Mouse (Mus musculus) heart, postnatal 25 days (tissue): ENCODE results near the gene Vamp5. TPM values are rescaled to one million over a fixed set of nuclear protein-coding genes. Genes with fewer than 3 reads are reported as not detected.

ENCODE experiments used
- DNase-seq: peaks from one replicate; pipeline ENCODE4 v3.0.0; 2022; ENCODE audit warnings: low spot score
- intact Hi-C: fragments of 180-260 bp; cut with DNase I; formaldehyde crosslinking; loops from one replicate; pipeline ENCODE4 v1.15.1; 2025
- total RNA-seq, 2 experiments: library from RNA; stranded (reverse); gene quantifications; 2 replicates each; pipeline ENCODE4 v1.2.3; 2021

The Vamp5 gene
- 10 to 100 TPM; 56.3 to 59.6 TPM for total RNA-seq

DNA sequence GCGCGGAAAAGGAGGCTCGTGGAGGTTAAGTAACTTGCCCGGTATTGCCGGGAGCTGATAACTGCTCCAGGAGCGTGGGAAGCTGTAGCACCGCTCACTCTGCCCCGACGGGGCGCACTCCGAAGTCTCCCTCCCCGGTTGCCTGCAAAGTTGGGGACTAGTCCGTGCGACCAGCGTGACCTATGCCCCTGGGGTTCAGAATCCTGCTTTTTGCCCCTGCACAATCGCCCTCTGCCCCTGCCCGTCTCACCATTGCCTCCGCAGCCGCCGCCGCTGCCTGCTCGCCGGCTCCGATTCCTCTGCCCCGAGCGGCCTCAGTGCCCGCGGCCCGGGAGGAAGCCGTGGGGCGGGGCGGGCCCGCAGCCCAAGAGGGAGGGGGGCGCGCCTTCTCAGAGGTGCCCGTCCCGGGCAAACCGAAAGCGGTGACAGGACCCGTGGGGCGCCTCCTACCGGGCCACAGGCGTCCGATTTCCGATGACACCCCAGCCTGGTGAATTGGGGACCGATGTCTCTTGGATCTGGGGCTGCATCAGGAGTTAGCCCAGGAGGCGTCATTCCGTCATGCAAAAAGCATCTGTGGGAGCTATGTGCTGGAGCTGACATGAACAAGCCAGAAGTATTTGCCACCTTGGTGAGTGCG lies at the start of gene Vamp5:
Gene Vamp5, minus strand, starts transcription at position 338 of the 640 bp plus-strand sequence.
- DNase-seq, result peak; percentile 80
- intact Hi-C loops, result loop anchor here (5.0 kb wide), 1 partner anchor 98 kb away; no protein-coding TSS in a partner anchor

DNA sequence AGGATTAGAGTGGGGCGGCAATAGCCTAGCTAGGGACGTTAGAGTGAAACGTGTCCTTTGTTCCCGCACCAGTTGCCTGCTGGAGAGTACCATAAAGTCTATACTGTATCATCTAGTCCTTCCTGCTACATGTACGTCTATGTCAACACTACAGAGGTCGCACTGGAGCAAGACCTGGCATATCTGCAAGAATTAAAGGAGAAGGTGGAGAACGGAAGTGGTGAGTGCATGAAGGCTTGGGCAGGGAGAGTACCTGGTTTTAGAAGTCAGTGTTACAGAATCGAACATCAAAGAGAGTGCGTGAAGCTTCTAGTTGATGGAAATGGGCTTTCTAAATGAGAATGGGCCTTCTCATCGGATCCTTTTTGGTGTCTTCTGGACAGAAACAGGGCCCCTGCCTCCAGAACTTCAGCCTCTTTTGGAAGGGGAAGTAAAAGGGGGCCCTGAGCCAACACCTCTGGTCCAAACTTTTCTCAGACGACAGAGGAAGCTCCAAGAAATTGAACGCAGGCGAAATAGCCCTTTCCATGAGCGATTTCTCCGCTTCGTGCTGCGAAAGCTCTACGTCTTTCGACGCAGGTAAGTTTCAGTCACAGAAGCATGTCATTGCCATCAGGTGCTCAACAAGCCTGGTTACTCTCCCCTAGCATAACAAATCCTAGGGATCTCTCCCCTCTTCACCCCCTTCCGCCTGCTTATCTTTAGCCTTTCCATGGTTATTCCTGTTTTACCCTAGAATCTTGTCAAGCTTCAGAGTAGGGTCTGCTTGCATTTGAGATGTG lies 49.0 kb upstream of the Vamp5 start:
- intact Hi-C loops, result loop anchor here (1.0 to 2.0 kb wide), 2 partner anchors 8 to 138 kb away; no protein-coding TSS in a partner anchor
- DNase-seq, result no peak

DNA sequence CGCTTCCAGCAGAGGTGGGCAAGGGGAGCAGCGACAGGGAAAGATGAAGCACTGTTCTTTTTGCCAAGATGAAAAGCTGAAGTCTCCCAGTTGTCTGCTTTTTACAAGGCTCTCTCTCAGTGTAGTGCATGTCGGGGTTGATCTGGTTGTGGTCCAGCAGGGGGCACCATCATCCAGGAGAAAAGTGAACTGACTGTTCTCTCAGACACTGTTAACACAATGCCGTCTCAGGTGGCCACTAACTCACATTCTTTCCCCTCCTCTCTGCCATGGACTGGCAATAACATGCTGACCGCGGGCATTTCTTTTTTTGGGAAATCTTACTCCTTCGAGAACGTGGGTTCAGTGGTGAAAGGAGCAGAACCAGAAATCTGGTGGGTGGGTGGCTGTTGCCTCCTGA lies 47.8 kb upstream of the Vamp5 start:
- intact Hi-C loops, result loop anchor here (1.0 to 2.0 kb wide), 2 partner anchors 106 to 139 kb away; no protein-coding TSS in a partner anchor

DNA sequence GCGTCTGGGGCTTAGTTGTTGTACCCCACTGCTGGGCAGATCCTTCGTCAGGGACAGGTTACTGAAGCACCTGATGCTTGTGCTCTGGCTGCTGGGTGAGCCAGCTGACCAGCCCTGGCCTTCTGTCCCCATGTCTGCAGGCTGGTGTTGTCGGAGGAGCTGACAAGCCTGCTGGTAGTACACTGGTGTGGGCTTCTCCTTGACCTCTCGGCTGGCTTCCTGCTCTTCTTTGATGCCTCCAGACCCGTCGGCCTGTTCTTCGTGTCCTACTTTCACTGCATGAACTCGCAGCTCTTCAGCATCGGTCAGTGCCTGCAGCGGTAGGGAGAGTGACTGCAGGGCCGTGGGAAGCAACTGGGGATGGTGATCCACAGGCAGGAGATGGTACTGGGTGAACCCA lies 45.4 kb upstream of the Vamp5 start:
- intact Hi-C loops, result no loop called here
- no peak for DNase-seq

More for the DNA sequence above, 47.8 kb upstream of the Vamp5 start:
- DNase-seq, result peak; percentile 20

DNA sequence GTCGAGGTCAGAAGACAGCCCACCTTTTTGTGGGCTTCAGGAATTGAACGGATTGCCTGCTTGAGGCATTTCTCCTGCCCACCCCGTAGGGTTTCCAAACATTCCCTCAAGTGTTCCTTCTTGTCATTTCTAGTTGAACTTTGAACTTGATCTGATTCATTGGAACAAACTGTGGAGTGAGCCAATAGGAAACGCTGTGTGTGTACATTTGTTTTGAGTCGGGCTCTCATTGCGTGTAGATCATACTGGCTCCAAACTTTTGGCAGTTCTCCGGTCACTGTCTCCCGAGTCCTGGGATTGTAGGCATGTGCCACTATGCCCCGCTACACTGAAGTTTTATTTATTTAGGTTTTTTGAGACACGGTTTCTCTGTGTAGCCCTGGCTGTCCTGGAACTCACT lies 40.6 kb upstream of the Vamp5 start:
- no peak for DNase-seq
- intact Hi-C loops, result no loop called here

DNA sequence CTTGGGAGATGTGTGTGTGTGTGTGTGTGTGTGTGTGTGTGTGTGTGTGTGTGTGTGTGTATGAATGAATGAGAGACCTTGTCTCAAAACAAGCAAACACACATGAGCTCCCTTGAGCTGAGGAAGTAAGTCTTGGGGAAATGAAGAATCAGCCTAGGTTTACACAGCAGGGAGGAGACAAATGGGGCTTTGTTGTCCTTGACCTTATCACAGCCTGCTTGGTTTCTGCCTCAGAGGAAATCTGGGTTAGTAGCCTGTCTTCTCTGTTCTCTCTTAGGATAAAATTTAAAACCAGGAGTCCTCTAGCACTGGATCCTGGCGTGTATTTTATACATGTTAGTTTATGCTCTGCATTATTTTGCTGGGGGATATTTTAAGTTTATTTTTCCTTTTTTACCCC lies 39.5 kb upstream of the Vamp5 start:
- no peak for DNase-seq
- intact Hi-C loops, result no loop called here

DNA sequence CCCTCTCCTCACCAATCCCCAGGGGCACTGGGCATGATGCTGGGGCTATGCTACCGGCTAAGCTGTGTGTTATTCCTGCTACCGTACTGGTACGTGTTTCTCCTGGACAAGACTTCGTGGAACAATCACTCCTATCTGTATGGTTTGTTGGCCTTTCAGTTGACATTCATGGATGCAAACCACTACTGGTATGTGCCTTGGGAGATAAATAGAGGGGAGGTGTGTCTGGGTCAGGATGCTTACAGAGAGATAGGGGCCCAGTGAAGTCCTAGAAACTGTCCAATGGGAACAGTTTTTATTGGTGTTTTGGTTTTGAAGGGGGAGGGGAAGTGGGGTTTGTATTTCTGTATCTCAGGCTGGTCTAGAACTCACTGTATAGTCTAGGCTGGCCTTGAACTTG lies 38.0 kb upstream of the Vamp5 start:
- intact Hi-C loops, result no loop called here
- no peak for DNase-seq

DNA sequence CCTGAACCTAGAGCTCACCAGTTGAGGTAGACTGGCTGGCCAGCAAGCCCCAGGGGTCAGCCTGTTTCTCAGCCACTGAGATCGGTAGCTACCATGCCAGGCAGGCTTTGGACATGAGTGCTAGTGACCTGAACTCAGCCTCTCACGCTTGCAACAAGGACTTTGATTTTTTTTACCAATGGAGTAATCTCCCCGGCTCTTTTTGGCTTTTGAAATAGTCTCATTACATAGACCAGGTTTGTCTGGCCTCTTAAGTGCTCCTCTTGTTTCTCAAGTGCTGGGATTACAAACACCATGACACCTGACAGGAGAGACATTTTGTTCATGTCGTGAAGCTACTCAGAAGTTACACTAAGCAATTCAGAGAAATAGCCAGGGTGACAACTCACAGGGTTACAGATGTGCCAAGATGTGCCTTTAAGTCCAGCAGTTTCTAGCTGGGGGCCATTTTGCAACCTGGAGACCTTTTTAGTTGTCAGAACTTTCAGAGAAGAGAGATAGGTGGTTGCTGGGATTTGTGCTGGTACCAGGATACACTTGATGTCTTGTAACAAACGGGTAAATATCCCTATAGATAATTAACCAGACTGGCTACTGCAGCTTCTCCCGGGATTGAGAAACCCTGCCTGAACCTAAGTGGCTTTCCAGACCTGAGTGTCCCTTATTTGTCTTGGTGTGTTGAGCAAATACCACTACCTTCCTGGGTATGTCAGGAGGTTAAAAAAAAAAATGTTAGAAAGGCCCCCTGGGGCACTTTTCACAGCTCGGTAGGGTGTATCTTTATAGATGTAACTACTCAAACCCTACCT lies 35.9 kb upstream of the Vamp5 start:
- intact Hi-C loops, result no loop called here

DNA sequence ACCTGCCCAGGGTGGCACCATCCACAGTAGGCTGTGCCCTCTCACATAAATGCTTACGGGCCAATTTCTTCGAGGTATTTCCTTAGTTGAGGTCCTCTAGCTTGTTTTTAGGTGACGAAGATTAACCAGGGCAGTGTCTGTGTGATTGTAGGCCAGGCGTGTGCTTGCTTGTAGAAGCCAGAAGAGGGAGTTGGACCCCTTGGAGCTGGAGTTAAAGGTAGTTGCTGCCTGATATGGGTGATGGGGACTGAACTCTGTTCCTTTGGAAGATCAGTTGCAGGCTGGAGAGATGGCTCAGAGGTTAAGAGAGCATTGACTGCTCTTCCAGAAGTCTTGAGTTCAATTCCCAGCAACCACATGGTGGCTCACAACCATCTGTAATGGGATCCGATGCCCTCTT lies 34.9 kb upstream of the Vamp5 start:
- intact Hi-C loops, result no loop called here
- DNase-seq, result no peak

More for the DNA sequence above, 35.9 kb upstream of the Vamp5 start:
- DNase-seq, result no peak

DNA sequence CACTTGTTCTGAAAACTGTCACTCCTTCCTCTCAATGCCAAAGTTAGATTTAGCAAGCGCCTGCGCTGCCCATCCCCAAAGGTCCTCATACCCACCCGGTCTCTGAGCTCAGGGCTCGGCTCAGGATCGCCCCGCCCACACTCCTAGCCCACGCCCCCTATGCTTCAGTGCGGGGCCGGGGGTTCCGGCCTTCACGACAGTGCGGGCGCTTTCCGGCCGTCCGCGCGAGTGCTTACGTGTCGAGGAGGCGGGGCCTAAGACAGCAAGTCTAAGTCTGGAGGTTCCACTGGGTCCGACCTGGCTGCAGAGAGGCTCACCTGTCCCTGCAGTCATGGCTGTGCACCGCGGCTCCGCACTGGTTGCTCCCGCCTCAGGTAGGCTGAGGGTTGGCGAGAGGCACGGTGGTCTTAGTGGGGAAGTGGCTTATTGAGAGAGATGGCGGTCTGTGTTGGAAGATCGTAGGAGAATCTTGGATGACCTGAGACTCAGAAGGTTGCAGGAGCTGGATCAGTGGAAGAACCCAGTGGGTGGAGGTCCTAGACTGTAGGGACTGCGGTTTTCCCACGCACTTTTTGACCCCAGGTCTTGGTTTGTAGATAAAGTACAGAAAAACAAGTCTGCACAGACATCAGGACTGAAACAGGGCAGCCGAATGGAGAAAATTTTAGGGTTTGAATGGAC lies 33.9 kb upstream of the Vamp5 start, which contains the start of gene Ggcx:
Gene Ggcx, plus strand, starts transcription at position 233 of the 681 bp plus-strand sequence.
- intact Hi-C loops, result no loop called here
- DNase-seq, result peak; percentile 92

DNA sequence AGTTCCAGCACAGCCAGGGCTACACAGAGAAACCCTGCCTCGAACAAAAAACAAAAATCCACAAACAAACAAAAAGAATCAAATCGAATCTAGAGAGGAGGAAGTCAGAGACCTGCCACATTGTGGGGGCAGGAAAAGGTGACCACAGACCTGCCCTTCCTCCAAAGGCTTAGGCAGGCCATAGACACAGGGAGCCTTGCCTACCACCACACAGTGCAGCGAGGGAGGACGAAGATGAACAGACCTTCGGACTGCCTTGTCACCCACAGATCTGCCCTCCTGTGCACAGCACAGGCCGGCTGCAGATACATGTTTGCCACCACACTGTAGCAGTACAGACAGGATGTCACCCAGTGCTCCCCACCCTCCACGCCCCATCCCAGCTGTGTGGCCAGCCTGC lies 30.2 kb upstream of the Vamp5 start:
- intact Hi-C loops, result no loop called here
- DNase-seq, result no peak

DNA sequence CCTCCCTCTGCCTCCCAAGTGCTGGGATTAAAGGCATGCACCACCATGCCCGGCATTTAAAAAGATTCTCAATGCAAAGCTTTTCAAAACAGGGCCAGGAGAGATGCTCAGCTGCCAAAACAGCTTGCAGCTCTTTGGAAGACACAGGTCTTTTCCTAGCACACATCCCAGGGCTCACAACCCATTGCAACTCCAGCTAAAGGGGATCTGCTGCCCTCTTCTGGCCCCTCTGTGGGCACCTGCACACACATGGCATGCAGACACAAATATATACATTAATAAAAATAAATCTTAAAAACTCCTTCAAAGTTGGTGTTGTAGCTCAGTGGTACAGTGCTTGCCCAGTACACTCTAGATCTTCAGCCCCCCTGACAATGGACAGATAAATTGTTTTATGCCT lies 29.7 kb upstream of the Vamp5 start:
- intact Hi-C loops, result no loop called here
- DNase-seq, result no peak

DNA sequence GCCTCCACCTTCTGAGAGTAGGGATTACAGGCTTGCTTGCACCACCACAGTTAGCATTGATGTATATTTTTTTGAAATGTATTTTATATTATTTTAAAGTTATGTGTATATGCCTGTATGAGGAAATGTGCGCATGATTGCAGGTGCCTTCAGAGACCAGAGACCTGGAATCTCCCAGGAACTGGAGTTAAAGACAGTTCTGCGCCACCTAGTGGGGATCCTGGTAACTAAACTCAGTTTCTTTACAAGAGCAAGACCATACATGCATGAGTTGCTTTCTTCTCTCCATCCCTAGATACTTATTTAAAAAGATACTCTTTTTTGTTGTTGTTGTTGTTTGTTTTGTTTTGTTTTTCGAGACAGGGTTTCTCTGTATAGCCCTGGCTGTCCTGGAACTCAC lies 29.3 kb upstream of the Vamp5 start:
- DNase-seq, result no peak
- intact Hi-C loops, result loop anchor here (5.0 kb wide), 2 partner anchors 127 to 222 kb away; no protein-coding TSS in a partner anchor

DNA sequence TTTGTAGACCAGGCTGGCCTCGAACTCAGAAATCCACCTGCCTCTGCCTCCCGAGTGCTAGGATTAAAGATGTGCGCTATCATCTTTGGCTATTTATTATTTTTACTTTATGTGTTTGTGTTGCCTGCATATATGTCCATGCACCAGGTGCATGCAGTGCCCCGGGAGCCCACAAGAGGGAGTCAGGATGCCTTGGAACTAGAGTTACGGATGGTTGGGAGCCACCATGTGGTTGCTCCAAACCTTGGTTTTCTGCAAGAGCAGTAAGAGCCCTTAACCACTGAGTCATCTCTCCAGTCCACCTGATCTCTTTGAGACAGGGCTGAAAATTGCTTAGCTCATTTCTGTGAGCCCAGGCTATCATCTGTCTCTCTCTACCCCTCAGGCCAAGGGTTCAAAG lies 26.9 kb upstream of the Vamp5 start:
- peak; percentile 44 for DNase-seq
- intact Hi-C loops, result loop anchor here (2.0 to 5.0 kb wide), 3 partner anchors 44 to 220 kb away; no protein-coding TSS in a partner anchor

DNA sequence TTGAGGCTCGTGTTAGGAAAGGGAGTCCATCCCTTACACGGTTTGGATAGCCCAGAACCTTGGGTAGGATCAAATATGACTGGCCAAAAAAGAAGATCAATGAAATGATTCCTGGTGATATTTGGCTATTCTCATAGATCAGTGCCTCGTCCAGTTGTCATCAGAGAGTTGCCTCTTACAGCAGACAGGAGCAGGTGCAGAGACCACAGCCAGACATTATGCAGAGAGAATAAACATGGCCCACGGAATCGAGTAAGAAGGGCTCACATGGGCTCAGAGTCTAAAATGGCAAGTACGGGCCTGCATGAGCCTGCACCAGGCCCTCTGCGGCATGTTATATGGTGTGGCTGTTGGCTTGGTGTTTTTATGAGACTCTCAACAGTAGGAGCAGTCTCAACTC lies 25.1 kb upstream of the Vamp5 start:
- intact Hi-C loops, result loop anchor here (5.0 kb wide), 2 partner anchors 123 to 218 kb away; no protein-coding TSS in a partner anchor

DNA sequence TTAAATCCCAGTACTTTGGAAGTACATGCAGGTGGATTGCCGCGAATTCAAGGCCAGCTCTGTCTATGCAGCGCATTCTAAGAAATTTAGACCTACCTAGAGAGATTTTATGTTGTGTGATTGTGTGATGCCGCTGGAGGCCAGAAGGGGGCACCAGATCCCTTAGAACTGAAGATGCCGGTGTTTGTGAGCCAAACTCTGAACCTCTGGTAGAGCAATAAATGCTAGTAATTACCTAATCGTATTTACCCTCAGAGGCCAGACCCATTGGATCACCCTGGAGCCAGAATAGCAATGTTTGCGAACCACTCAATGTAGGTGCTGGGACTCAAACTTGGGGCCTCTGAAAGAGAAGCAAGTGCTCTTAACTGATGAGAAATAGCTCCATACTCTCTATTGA lies 21.6 kb upstream of the Vamp5 start:
- peak; percentile 49 for DNase-seq
- intact Hi-C loops, result no loop called here

More for the DNA sequence above, 25.1 kb upstream of the Vamp5 start:
- no peak for DNase-seq

DNA sequence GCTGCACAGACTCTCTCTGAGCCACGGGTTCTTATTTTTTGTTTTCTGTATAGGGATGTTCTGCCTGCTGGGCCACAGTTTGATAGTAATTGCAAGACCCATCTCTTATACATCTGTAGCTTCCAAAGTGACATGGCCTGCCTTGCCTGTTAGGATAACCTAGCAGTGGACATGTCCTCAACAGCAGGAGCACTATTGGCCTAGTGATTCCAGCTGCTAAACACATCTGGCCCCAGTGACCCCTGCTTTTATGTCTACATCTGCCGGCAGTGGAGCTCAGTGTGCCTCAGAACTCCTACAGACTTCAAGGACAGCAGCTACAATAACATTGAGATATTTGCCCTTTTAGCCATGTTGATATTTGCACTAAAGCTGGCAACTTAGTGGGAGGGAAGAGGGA lies 19.7 kb upstream of the Vamp5 start:
- DNase-seq, result no peak
- intact Hi-C loops, result no loop called here

DNA sequence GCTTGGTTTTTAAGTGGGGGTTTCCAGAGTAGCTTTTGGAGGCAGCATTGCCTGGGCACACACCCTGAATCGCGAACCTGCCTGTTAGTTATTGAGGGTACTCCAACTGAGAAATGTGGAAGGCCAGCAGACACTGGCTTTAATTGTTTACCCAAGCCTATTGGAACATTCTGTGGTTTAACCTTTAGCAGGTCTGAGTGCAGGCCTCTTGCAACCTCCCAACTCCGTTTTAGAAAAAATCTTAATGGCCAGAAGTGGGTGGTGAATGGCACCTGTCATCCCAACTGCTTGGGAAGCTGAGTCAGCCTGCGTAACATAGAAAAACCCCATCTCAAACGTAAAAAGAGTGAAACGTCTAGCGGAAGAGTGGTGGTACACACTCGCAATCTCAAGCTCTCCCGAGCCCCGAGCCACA lies 16.6 kb upstream of the Vamp5 start:
- intact Hi-C loops, result no loop called here
- DNase-seq, result no peak

DNA sequence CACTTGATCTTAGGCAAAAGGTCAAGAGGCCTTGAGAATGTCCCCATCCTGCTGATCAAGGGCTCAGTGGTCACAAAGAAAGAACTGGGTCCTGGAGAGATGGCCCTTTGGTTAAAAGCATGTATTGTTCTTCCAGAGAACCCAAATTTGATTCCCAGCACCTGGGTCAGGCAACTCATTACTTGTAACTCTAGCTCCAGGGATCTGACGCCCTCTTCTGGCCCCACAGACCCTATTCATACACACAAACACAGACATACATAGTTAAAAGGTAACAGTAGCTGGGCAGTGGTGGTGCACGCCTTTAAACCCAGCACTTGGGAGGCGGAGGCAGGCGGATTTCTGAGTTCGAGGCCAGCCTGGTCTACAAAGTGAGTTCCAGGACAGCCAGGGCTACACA lies 12.1 kb upstream of the Vamp5 start:
- intact Hi-C loops, result no loop called here
- no peak for DNase-seq
